Mouse (Mus musculus) liver, postnatal 0 days (tissue): ENCODE measurements around the gene Cacfd1.

ENCODE experiments used
- CTCF ChIP-seq: sonication (generic); IDR thresholded peaks from 2 replicates; pipeline ENCODE4 v1.5.1; 2016; ENCODE audit warnings: antibody characterized with exemption, low read depth
- EP300 ChIP-seq: IDR thresholded peaks from 2 replicates; pipeline ENCODE4 v1.6.1; 2016; ENCODE audit warnings: antibody characterized with exemption, low read depth, mild to moderate bottlenecking

DNA sequence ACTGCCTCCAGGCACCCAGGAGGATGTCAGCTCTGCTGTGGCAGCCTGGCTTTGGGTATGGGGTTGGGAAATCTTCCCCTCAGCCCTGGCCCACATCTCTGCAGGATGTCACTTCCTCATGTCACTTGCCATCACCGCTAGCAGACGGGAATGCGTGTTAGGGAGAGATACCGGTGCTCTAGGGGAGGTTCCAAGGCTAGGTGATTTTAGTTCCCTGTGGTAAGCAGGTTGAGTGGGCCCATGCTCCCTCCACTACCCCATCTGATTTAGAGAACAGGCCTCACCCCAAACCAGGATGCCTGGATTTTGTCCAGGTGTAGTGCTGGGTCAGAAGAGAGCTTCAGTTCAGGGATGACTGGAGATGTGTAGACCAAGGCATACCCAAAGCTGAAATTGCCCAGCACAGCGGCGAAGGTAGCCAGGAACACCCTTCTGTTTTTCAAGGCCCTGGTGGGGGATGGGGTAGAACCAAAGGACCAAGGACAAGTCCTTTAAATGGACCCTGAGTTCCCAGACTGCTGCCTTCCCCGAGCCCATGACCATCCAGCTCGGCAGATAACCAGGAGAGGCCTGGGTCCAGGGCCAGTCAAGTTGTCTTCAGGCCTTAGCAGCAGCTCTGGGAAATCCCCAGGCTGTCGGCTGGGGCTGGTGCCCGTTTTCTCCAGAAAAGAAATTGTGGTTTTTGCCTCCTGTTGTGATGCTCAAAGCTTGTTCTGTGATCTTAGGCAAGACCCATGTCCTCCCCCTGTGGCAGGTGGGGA lies 17.3 kb downstream of the Cacfd1 start:
- TF ChIP-seq CTCF (no peak), EP300 (no peak)
